Mouse (Mus musculus): ENCODE measurements around the gene Myt1. TPM values are rescaled to one million over a fixed set of nuclear protein-coding genes. Genes with fewer than 3 reads are reported as not detected.
"Not testable (repeated sequence)": the region's sequence is repeated elsewhere in the genome, so short reads cannot be mapped to it uniquely, and the experiment has no call there.

The Myt1 gene
- polyA plus RNA-seq, 1 experiment from 2014 or later: 11.5 TPM

DNA sequence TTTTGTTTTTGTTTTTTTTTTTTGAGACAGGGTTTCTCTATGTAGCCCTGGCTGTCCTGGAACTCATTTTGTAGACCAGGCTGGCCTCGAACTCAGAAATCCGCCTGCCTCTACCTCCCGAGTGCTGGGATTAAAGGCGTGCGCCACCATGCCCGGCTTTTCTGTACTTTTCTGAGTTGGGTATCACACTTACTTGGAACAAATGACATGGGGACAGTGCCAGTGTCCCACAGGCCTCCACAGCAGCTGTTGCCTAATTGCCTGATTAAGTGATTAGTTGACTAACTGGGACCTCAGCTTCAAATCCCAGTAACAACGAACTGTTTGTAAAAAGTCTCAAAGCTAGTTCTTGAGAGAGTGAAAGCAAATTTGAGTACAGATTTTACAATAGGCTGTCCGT lies 30.1 kb downstream of the Myt1 start:
- H3K27me3 ChIP-seq (ENCODE audit: poor library complexity, severe bottlenecking); H3K4me1 ChIP-seq; H3K36me3 ChIP-seq (replicated peaks); H3K27ac ChIP-seq; H3K4me3 ChIP-seq; H3K9me3 ChIP-seq; DNase-seq (ENCODE audit: extremely low spot score, low spot score): not testable (repeated sequence)
- WGBS: 88% methylated on average over 8 of the region's 8 CpGs

DNA sequence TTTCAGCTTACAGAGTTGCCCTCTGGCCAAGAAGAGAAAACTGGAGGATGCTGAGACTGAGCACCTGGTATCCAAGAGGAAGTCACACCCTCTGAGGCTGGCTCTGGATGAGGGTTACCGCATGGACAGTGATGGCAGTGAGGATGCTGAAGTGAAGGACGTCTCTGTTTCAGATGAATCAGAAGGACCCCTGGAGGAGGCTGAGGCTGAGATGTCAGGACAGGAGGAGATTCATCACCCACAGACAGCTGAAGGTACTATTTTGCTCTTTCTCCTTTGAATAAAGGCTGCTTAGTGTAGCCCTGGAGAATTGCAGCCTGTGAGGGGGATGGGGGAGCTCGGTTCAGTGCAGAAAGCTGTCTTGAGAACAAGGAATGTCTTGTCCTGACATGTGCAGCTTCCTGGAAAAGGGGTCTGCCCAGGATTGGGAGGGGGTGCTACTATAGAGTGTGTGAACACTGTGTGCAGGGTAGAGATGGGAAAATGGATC lies 32.6 kb downstream of the Myt1 start:
- no peak overlapping the region for H3K27ac ChIP-seq
- peaks cover 3% of the 10 kb centered on the region; the same call in 1 of the 2 replicates for H3K36me3 ChIP-seq (replicated peaks)
- no peaks in the 10 kb centered on the region for H3K9me3 ChIP-seq
- DNase-seq (ENCODE audit: extremely low spot score, low spot score): no peak
- H3K27me3 ChIP-seq (ENCODE audit: poor library complexity, severe bottlenecking): no peaks in the 10 kb centered on the region
- H3K4me1 ChIP-seq: no peaks in the 10 kb centered on the region
- H3K4me3 ChIP-seq: no peak overlapping the region
- 59% methylated on average over 3 of the region's 3 CpGs for WGBS

- DNase-seq (ENCODE audit: extremely low spot score, low spot score): no peak
- WGBS: 85% methylated on average over 8 of the region's 8 CpGs
- Histone ChIP-seq H3K27ac (no peak overlapping the region), H3K4me1 (0 out of 2 replicates have a peak, but pooled peaks cover 3% of the 10 kb centered on the region), H3K27me3 (ENCODE audit: poor library complexity, severe bottlenecking) (no peaks in the 10 kb centered on the region), H3K36me3 (replicated peaks) (peaks cover 3% of the 10 kb centered on the region; the same call in 1 of the 2 replicates), H3K9me3 (no peaks in the 10 kb centered on the region), H3K4me3 (no peak overlapping the region)
These were observed 34.5 kb downstream of the Myt1 start for GRCm38 (mm10) chr2:181797672-181798071.

DNA sequence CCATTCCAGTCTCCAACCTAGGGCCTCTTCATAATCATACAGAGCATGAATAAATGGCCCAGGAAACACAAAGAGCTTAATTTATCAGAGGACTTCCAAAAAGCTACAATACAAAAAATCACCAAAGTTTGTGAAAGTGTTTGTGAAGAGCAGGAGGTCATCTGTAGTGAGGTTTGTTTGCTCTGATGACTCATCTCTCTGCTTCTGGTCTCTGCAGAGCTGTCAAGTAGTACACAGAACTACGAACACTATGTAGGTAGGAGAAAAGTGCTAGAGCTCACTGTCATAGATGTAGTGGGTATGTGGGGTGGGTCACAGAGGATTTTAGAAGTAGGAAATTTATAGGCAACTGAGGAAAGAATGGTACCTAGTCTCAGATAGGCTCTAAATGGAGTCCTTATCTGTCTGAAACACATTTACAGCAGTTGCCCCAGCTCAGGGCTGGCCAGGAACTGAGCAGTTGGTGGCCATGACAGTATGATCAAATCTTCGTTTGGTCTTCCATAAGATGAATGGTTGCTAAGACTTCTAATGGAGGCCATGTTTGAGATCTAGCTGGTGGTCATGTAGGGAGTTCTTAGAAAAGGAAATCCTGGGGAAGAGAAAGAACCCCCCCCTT lies 66.0 kb downstream of the Myt1 start:
- Histone ChIP-seq H3K9me3 (no peaks in the 10 kb centered on the region), H3K4me3 (no peak overlapping the region), H3K4me1 (no peaks in the 10 kb centered on the region), H3K36me3 (replicated peaks) (no peaks in the 10 kb centered on the region), H3K27me3 (ENCODE audit: poor library complexity, severe bottlenecking) (no peaks in the 10 kb centered on the region), H3K27ac (no peak overlapping the region)
- DNase-seq (ENCODE audit: extremely low spot score, low spot score): no peak
- WGBS: 78% methylated on average over 2 of the region's 2 CpGs

DNA sequence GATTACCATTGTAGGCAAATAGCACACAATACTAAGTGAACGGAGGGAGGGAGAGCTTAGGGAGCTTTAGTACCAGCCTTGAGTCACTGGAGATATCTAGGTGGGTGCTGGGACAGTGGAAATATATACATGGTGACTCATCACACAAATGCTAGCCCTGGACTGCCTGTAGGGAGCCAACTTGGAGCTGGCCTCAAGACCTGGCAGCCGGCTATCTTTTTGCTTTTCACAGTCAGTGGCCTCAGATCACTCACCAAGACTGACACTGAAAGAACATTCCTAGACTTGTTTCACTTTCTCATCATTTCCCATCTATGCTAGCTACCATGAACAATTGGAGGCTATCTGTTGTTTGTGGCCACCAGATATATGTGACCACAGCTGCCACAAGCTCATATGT lies 69.6 kb downstream of the Myt1 start:
- DNase-seq (ENCODE audit: extremely low spot score, low spot score): no peak
- WGBS: 81% methylated on average over 2 of the region's 2 CpGs
- H3K9me3 ChIP-seq: no peaks in the 10 kb centered on the region
- no peak overlapping the region for H3K27ac ChIP-seq
- H3K4me1 ChIP-seq: peaks cover 6% of the 10 kb centered on the region
- H3K36me3 ChIP-seq (replicated peaks): no peaks in the 10 kb centered on the region
- H3K27me3 ChIP-seq (ENCODE audit: poor library complexity, severe bottlenecking): no peaks in the 10 kb centered on the region
- H3K4me3 ChIP-seq: no peak overlapping the region

DNA sequence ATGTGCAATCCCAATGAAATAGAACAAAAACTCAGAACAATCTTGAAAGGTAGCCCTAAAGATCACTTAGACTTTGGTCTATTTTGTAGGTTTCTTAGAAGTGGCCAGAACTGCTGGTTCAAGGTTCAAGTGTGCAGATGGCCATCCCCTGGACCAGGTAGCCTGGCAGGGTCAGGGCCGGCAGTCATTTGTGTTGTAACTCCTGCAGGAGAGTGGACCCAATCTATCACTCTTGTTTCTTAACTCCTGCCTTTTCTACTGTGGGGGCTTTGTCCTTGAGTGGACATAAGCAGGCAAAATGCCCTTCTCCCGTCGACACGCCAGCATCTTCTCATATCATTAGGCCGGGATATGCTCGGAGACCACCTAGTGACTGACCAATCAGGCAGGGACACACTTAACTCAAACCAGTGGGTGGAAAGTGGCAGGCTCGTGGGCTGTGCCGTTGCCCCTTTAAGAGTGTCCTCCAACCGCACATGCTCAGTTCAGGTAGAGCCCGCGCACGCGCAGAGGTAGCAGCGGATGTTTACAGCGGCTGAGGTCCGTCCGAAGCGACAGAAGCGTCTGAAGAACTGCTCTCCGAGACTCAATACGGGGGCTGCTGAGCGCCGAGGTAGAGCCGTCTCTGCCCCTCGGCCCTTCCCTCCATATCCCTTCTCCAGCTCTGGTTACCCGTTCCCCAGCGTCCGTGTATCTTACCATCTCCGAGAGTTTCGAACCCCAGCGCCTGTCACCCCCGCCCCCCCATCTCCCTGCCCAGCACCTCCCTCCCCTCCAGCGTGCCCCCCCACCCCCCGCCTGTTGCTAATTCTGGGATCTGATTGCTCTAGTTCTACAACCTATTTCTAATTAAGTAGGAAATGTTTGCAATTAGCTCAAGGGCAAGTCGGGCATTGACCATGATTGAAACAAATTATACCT lies 74.5 kb downstream of the Myt1 start, which contains the start of gene Pcmtd2:
Gene Pcmtd2 (plus strand): TSS at position 483 of the 921 bp plus-strand sequence.
- Histone ChIP-seq H3K4me3 (peak within 1 kb of the TSS; percentile 83), H3K36me3 (replicated peaks) (peaks cover 6% of the 10 kb centered on the region; the same call in 1 of the 2 replicates), H3K9me3 (no peaks in the 10 kb centered on the region), H3K4me1 (peaks cover 16% of the 10 kb centered on the region), H3K27me3 (ENCODE audit: poor library complexity, severe bottlenecking) (no peaks in the 10 kb centered on the region), H3K27ac (peak within 1 kb of the TSS; percentile 89)
- WGBS: 0% methylated on average over 35 of the region's 35 CpGs
- DNase-seq (ENCODE audit: extremely low spot score, low spot score): peak; percentile 91

GRCm38 (mm10) chr2:181838293-181838680 lies 75.2 kb downstream of the Myt1 start:
- peak; percentile 17 for DNase-seq (ENCODE audit: extremely low spot score, low spot score)
- Histone ChIP-seq H3K9me3 (no peaks in the 10 kb centered on the region), H3K27ac (peak overlapping the region; percentile 89), H3K4me1 (peaks cover 16% of the 10 kb centered on the region), H3K4me3 (peak overlapping the region; percentile 83), H3K27me3 (ENCODE audit: poor library complexity, severe bottlenecking) (no peaks in the 10 kb centered on the region), H3K36me3 (replicated peaks) (peaks cover 8% of the 10 kb centered on the region; the same call in 1 of the 2 replicates)
- WGBS: 2% methylated on average over 3 of the region's 3 CpGs

GRCm38 (mm10) chr2:181845709-181846394 lies 82.7 kb downstream of the Myt1 start:
- Histone ChIP-seq H3K4me1 (peaks cover 9% of the 10 kb centered on the region), H3K27ac (no peak overlapping the region), H3K36me3 (replicated peaks) (peaks cover 54% of the 10 kb centered on the region), H3K4me3 (no peak overlapping the region), H3K9me3 (no peaks in the 10 kb centered on the region), H3K27me3 (ENCODE audit: poor library complexity, severe bottlenecking) (no peaks in the 10 kb centered on the region)
- WGBS: 81% methylated on average over 5 of the region's 5 CpGs
- no peak for DNase-seq (ENCODE audit: extremely low spot score, low spot score)

GRCm38 (mm10) chr2:181863791-181864535 lies 100.8 kb downstream of the Myt1 start, which contains the start of gene Polr3k:
Gene Polr3k, plus strand, starts transcription at chr2:181864337.
- peaks cover 17% of the 10 kb centered on the region for H3K4me1 ChIP-seq
- H3K36me3 ChIP-seq (replicated peaks): peaks cover 30% of the 10 kb centered on the region
- H3K27ac ChIP-seq: peak within 1 kb of the TSS; percentile 92
- WGBS: under 1% methylated on average over 35 of the region's 35 CpGs
- DNase-seq (ENCODE audit: extremely low spot score, low spot score): peak; percentile 96
- H3K9me3 ChIP-seq: no peaks in the 10 kb centered on the region
- peak within 1 kb of the TSS; percentile 86 for H3K4me3 ChIP-seq
- no peaks in the 10 kb centered on the region for H3K27me3 ChIP-seq (ENCODE audit: poor library complexity, severe bottlenecking)

GRCm38 (mm10) chr2:181864536-181864860 lies 101.4 kb downstream of the Myt1 start:
- WGBS: under 1% methylated on average over 22 of the region's 22 CpGs
- Histone ChIP-seq H3K4me3 (peak overlapping the region; percentile 86), H3K27me3 (ENCODE audit: poor library complexity, severe bottlenecking) (no peaks in the 10 kb centered on the region), H3K36me3 (replicated peaks) (peaks cover 35% of the 10 kb centered on the region), H3K9me3 (no peaks in the 10 kb centered on the region), H3K27ac (peak overlapping the region; percentile 92), H3K4me1 (peaks cover 17% of the 10 kb centered on the region)
- DNase-seq (ENCODE audit: extremely low spot score, low spot score): no peak

DNA sequence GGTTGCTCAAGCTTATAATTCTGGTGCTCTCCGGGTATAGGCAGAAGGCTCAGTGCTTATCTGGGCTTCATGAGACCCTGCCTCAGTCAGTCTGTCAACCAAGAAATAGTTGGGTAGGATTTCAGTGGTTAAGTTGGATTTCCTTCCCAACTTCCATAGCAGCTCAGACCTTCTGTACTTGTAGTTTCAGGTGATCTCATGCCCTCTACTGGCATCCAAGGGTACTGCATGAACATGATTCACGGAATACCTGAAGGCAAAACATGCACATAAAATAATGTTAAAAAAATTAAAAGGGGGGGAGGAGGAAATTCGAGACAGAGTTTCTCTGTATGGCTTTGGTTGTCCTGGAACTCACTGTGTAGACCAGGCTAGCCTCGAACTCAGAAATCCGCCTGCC lies 103.8 kb downstream of the Myt1 start:
- H3K36me3 ChIP-seq (replicated peaks): peaks cover 56% of the 10 kb centered on the region
- 61% methylated on average over 5 of the region's 5 CpGs for WGBS
- H3K9me3 ChIP-seq: no peaks in the 10 kb centered on the region
- peaks cover 17% of the 10 kb centered on the region for H3K4me1 ChIP-seq
- H3K27ac ChIP-seq: no peak overlapping the region
- no peak overlapping the region for H3K4me3 ChIP-seq
- DNase-seq (ENCODE audit: extremely low spot score, low spot score): peak; percentile 49
- no peaks in the 10 kb centered on the region for H3K27me3 ChIP-seq (ENCODE audit: poor library complexity, severe bottlenecking)

GRCm38 (mm10) chr2:181871039-181871438 lies 107.9 kb downstream of the Myt1 start:
- Histone ChIP-seq H3K4me3 (no peak overlapping the region), H3K4me1 (no peaks in the 10 kb centered on the region), H3K36me3 (replicated peaks) (peaks cover 94% of the 10 kb centered on the region), H3K27ac (no peak overlapping the region), H3K9me3 (no peaks in the 10 kb centered on the region), H3K27me3 (ENCODE audit: poor library complexity, severe bottlenecking) (no peaks in the 10 kb centered on the region)
- DNase-seq (ENCODE audit: extremely low spot score, low spot score): no peak
- 96% methylated on average over 2 of the region's 2 CpGs for WGBS

Measured in forebrain, embryonic 10.5 days (tissue).